Mouse (Mus musculus): ENCODE measurements around the gene Ccdc61.
A peak's percentile ranks its signal among the peaks of the same experiment; 100 is the strongest.

Ccdc61 gene

DNA sequence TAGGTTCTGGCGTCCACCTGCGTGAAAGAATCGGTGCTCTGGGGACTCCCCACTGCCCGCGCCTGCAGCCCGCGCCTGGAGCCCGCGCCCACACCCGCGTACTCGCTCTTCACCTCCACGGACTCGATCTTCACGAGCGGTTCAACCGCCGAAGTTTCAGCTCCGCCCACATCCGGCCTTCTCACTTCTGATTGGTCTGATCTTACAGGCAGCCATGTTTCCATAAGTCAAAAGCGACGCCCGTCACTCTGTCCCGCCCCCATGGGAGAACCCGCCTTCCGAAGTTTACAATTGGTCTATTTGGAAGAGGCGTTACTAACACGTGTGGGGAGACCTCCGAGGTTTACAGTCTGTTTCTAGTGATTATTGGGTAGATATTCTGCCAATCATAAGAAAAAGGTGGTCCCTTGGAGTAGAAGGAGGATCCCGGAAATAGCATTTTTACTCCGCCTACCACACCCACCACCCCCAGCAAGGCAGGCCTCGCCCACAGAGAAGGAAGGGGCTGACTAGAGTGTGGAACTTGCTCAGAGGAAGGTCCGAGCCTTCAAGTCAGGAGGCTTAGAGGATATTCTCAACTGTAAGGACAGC lies at the start of gene Ccdc61:
Gene Ccdc61 (minus strand): TSS at position 175 of the 591 bp plus-strand sequence.
- DNase-seq (ENCODE audit: low spot score in 2 of 2), result peak; percentile 91 to 96

GRCm38 (mm10) chr7:18959446-18959845 lies 49.2 kb upstream of the Ccdc61 start:
- no peak for DNase-seq (ENCODE audit: low spot score in 2 of 2)

GRCm38 (mm10) chr7:18958384-18958766 lies 48.2 kb upstream of the Ccdc61 start:
- no peak for DNase-seq (ENCODE audit: low spot score in 2 of 2)

GRCm38 (mm10) chr7:18957569-18958383 lies 47.6 kb upstream of the Ccdc61 start:
- peak; percentile 40 to 76 for DNase-seq (ENCODE audit: low spot score in 2 of 2)

DNA sequence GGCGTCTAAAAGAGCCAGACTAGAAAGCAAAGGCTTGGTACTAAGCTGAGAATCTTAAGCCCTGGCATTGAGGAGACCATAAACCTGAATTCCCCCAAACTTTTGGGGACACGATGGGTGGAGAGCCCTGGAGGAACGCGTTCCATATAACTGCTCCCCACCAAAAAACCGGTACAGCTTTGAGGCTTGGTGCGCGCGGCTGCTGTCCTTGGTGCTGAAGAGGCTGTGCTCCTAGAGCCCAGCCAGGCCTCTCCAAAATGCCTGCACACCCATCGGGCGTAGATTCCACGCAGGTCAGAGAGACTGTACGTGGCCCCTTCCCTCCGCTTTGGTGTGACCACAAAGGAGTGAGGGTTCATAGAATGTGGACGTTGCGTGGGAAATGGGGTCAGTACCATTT lies 41.2 kb upstream of the Ccdc61 start:
- DNase-seq (ENCODE audit: low spot score in 2 of 2), result no peak

DNA sequence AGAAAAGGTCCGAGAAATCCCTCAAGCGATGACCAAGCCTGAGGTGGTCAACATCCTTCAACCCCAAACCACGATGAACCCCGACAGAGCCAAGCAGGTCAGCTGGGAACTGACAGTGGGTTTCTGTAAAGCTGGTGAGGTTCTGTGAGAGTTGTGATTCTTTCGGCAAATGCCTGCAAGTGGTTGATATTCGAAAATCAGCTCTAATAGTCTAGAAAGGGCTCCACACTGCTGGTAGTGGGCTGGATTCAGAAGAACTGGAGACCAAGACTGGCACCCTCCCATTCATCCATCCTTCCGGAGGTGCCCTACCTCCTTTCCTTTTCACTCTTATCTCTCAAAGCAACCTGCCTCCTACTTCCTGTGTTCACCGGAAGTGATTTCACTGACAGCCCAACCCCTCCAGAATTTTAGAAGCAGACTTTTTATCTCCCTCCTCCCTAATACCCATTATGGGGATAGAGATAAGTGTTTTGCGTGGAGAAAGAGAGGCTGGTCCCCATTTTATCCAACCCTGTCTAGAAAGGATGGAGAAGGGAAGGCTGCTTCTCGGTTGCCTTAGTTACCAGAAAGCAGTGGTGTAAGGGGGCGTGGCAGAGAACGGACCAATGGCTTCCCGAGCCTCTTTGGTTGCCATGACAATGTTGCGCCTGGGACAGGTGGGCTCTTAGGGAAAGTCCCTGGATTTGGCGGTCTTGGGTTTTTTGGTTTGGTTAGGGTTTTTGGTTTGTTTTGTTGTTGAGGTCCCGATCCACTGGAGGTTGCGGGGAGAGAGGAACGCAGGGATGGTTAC lies 40.5 kb upstream of the Ccdc61 start:
- DNase-seq (ENCODE audit: low spot score in 2 of 2), result peak in 1 of 2 experiments; percentile 48

DNA sequence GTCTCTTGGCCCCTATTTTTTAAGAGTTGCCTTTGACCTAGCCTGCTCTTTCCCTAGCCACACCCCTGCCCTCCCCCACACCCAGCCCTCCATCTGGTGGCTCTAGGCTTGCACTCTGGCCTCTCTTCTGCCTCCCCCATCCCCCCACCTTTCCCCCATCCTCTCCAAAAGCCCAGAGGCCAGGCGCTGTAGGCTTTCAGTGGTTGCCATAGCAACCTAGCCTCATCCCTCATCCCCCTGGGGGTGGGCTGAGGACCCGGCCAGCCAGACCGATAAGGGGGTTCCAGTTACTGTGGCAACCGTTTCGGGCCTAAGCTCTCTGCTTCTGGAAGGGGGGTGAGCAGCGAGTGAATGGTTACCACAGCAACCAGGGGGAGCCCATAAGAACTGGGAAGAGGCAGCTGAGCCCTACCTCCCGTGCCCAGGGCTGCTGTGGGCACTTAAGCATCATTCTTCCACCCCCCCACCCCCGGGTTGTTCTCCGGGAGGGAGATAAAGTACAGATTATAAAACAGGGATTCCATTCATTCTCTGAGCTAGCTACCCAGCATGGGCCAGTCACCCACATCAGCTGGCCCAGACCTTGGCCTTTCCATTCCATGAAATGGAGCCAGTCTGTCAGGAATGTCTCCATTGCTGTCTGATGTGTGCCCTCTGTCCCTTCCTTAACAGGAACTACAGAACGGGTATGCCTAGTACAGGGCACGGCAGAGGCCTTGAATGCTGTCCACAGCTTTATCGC lies 39.7 kb upstream of the Ccdc61 start:
- DNase-seq (ENCODE audit: low spot score in 2 of 2), result peak; percentile 45 to 77

- DNase-seq (ENCODE audit: low spot score in 2 of 2), result no peak
These were observed 37.9 kb upstream of the Ccdc61 start for GRCm38 (mm10) chr7:18948151-18948550.

- no peak for DNase-seq (ENCODE audit: low spot score in 2 of 2)
These were observed 32.6 kb upstream of the Ccdc61 start for GRCm38 (mm10) chr7:18942815-18943214.

- DNase-seq (ENCODE audit: low spot score in 2 of 2), result peak in 1 of 2 experiments; percentile 69
These were observed 32.2 kb upstream of the Ccdc61 start for GRCm38 (mm10) chr7:18942376-18942775.

- DNase-seq (ENCODE audit: low spot score in 2 of 2), result no peak
These were observed 17.5 kb upstream of the Ccdc61 start for GRCm38 (mm10) chr7:18927759-18928158.

DNA sequence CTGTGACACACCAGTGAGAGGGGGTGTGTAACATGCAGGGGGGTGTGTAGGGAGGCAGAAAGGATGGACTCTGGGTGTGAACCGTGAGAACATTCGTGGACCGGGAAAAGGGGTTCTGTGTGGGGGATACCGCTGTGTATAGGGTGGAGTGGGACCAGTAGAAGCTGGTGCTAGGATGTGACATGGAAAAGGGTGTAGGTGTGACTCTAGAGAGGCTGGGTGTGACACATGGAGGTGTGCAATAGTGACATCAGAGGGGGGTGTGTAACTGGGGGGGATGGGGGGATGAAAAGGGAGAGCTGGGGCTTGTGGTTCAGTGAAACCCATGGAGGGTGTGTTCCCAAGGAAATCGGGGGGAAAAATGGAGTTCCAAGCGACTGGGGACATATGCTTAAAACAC lies 16.7 kb upstream of the Ccdc61 start:
- no peak for DNase-seq (ENCODE audit: low spot score in 2 of 2)

GRCm38 (mm10) chr7:18926041-18926790 lies 16.0 kb upstream of the Ccdc61 start:
- peak in 1 of 2 experiments; percentile 47 for DNase-seq (ENCODE audit: low spot score in 2 of 2)

- DNase-seq (ENCODE audit: low spot score in 2 of 2), result peak; percentile 96 to 97
These were observed 15.1 kb upstream of the Ccdc61 start, which contains the start of gene Nova2 for GRCm38 (mm10) chr7:18925162-18925938. Gene Nova2, plus strand, starts transcription at chr7:18925888.

DNA sequence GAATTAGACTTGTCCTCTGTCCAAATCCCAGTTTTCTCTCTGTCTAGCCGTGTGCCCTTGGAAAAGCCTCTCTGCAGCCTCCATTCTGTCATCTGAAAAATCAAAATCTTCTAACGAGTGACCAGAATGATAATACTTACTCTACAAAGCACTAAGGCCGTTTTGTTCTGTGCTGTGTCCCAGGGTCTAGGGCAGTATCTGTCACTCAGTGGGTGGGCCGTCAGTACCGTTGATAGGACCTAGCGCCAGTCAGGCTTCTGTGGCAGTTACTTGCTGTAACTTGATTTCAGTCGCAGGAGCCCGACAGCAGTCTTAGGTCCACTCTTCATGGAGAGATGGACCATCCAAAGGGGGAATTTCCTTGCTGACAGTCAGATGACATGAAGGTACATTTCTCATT lies 14.1 kb upstream of the Ccdc61 start:
- peak in 1 of 2 experiments; percentile 43 for DNase-seq (ENCODE audit: low spot score in 2 of 2)

DNA sequence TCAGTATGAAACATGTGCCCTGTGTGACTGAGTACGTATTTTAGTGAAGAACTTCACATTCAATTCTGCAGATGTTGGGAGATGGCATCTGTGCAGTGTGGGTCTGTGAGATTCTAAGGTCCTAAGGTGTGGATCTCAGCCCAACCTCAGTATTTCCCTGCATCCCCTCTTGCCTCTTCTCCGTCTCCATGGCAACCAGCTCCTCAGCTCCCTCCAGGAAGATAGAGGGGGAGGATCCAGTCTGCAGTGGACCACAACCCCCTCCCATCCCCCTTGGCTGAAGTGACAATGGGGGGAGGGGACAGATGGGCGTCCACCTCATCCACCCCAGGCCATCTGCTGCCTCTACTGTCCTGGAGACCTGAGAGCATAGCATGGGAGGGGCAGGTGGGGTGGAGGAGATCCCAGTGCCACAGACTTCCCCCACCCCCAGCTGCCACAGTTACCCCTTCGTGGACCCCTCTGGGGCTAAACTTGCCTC lies 13.5 kb upstream of the Ccdc61 start:
- peak in 1 of 2 experiments; percentile 71 for DNase-seq (ENCODE audit: low spot score in 2 of 2)

DNA sequence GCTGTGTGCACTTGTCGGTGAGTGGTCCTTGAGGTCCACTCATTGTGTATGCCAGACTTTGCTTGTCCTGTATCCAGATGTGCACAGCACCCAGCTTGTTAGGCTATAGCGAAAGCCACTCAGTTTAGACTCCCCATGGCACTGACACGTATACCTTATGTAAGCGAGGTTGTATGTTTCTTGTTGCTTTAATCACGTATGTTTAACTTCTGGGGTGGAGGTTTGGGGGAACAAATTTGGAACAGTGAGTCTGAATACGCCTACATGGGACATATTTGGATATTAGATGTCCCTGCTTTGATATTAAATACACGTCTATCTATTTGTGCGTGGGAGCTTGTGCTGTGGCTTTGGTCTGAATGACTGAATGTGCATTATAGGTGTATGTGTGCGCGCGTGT lies 13.1 kb upstream of the Ccdc61 start:
- no peak for DNase-seq (ENCODE audit: low spot score in 2 of 2)

- peak in 1 of 2 experiments; percentile 52 for DNase-seq (ENCODE audit: low spot score in 2 of 2)
These were observed 12.6 kb upstream of the Ccdc61 start for GRCm38 (mm10) chr7:18922807-18923206.

- DNase-seq (ENCODE audit: low spot score in 2 of 2), result no peak
These were observed 10.9 kb upstream of the Ccdc61 start for GRCm38 (mm10) chr7:18921069-18921468.

- no peak for DNase-seq (ENCODE audit: low spot score in 2 of 2)
These were observed 7.7 kb upstream of the Ccdc61 start for GRCm38 (mm10) chr7:18917931-18918330.

Data from cerebellum, postnatal 4 days (tissue).